Mouse (Mus musculus) cerebellum, adult 9-10 months (tissue): ENCODE measurements around the gene Nkd1.

Experiments
- DNase-seq: peaks from one replicate; pipeline ENCODE4 v3.0.0; 2022

Gene Nkd1

DNA sequence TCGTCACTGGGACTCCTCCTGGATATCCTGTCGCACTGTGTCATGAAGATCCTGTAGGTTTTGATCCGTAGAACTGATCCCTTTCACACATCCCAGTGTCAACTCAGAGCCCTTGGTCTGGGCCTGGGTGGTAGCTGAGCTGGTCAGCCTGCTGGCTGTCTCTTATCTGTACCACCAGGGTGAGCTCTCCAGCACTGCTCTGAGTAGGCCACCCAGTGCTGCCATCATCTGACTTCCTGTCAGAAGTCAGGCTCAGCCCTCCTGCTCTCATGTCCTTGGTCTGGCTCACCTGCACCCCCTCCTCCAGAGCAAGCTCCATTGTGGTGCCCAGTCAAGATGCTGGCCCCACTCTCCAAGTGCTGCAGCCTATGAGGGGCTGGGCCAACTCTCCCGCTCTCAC, 18.8 kb downstream of the Nkd1 start:
- DNase-seq = no peak

DNA sequence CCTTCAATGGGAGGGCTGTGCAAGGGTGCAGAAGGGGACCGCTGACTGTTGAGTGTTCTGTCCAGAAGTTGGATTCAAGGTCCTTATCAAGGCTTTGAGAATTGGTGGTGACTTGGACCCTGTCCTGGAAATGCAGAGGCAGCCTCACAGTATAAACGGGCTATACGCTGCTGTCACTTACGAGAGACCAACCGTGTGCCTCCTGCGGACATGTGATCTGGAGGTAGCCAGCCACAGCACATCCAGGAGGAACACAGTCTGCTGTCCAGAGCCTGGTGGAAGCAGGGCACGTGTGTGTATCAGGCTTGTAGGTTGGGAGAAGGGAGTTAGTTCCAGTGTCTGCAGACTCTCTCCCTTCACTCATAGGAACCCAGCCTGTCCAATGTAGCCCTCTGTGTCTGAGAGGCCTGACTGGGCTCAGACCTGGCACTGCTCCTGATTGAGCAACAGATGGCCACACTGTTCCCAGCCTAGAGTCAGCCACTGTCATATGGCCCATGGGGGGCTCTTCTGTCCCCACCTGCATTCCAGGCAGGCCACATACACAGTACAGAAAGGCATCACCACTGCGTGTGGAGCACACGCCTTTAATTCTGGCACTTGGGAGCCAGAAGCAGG, 21.6 kb downstream of the Nkd1 start:
- no peak for DNase-seq

DNA sequence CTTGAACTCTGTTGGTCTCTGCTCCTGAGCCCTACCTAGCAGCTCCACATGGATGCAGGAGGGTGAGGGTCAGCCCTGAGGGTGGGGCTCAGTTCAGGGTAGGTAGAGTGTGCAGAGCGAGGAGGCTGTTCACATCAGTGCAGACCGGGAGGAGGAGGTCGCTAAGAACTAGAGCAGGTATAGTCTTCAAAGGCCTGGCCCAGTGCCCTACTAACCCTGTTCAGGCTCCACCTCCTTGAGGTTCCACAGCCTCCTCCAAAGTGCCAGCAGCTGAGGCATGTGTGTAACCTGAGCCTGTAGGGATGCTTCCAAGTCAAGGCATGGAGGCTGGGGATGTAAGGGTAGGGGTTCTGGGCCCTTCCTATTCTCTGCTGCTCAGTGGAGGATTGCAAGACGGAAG, 23.5 kb downstream of the Nkd1 start:
- no peak for DNase-seq

DNA sequence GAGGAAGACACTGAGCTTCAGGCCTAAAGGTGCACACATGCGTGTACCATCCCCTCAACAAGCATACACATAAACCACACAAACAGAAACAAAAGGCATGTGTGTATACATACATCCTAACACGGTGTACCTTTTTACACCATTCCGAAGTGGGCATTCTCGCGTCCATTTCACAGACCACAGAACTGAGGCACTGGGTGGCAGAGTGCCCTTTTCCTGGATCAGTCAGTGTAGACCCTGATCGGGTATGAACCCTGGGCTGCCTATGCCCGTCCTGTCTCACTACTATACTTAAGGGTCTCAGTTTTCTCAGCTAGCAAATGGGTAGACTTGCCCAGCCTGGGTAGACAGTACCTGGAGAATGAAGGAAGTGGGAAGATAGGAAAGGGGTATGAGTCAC, 24.3 kb downstream of the Nkd1 start:
- DNase-seq = no peak

DNA sequence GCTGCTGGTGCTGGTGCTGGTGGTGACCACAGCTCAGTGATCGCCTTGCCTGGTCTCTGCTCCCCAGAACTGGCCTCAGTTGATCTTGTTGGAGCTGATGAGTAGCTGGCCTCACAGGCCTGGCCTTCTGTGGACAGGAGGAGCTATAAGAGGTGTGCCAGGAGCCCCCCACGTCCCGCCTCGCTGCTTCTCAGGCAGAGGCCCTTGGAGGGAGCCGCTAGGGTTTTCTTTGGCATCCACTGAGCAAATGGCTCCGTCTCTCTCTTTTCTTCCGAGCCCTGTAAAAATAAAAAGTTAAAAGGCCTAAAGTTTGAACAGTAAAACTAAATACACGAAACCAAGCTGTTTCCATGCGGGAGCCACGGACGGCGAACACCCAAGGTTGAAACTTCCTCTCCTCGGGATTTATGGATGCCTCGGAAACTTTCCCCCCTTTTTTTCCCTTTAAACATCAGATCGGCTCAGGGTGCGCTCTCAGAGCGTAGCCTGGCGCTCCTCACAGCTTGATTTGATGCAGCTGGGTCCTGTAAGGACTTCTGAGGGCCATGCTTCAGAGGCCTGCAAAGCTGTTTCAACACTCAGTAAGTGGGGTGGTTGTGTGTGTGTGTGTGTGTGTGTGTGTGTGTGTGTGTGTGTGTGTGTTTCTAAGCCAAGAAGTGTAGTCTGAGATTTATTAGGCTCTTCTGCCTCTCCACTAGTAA, 25.0 kb downstream of the Nkd1 start:
- no peak for DNase-seq

DNA sequence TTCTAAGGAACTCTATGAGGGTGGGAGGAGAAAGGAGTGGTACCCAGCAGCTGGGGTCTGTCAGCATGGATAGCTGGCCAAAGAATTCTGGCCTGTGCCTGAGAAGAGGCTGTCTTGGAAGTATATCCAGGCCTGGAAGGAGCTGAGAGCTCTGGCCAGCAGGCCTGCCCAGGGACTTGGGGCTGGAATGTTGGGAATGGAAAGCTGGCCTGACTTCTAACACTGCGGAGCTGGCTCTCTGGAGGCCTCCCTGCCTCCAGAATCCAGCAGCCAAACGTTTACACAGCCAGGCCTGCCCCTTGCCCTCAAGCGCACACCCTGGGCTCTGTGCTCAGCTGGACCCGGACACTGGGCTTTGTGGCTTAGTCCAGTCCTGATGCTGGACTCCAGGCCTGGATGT, 34.5 kb downstream of the Nkd1 start:
- DNase-seq = no peak

DNA sequence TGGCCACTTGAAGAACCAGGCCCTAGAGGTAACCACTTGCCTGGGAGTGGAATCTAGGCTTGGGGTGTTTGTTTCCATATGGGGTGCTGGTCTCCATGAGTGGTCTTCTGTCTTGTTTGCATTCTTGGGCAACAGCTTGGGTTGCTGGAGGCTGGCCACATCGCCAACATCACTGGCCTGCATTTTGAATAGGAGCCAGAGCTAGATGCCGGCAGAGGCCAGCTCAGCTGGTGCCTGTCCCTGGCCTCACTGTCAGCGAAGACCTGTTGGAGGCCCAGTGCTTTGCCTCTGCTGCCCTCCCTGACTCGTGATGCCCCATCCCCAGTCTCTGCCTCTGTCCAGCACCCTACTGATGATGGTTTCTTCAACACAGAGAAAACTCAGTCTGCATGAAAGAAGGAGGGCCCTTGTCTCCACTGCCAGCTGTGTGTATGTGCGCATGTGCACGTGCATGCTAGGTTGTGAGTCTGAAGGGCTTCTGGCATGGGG, 38.9 kb downstream of the Nkd1 start:
- no peak for DNase-seq

DNA sequence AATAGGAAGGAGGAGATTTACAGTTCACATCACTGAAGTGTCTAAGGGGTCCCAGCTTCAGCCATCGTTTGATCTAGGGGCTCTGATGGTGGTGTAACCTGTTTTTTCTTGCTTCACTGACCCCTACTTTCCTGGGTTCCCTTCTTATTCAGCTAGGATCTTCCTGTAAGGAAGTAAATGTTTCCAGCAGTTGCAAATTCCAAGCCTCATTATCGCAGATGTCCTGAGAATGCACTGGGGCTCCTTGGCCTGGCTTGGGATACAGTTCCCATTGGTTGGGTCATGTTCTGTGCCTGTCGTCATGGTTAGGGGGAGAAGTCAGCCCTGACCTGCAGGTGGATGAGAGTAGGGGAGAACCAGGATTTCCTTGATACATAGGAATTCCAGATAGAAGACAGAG, 40.2 kb downstream of the Nkd1 start:
- no peak for DNase-seq

DNA sequence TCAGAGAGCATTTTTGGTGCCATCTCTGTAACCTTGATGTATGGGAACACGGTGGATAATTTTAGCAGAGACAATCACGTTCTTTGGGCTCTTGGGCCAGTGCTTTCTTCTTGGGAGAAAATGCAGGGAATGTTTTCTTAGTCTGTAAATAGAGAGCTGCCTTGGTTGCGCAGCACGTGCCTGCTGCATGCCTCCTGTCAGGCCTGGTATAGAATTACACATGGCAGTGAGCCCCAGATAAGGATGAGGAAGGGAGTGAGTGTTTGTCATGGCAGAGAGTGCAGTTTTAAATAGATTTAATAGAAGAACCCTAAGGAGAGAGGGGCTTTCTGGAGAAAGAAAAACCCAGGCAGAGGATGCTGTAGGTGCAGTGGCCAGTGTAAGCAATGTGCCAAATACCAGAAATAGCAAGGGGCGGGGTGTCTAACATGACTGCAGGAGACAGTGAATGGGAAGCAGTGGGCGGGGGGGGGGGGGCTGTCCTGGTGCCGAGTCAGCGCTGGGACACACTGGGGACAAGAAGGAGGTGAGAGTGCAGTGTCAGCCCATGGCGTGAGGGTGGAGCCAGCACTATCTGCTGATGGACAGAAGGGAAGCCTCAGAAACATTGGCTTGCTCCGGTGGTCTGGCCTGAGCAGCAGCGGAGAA, 43.2 kb downstream of the Nkd1 start:
- no peak for DNase-seq

DNA sequence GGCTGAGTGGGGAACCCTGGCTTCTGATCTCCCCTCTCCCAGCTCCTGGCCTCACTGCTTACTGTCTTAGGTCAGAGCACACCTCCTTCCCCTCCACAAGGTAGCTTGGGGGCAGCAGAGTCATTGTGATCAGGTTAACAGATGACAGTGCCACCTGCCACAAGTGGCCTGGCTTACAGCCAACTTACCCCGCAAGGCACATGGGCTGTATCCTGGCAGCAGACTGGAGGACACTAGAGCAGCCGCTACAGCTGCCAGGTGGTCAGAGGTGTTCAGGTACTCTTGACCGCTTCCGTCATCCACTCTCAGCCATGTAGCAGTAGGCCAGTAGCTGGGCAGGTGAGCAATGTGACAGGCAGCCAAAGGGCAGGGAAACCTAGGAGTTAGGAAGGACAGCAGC, 45.0 kb downstream of the Nkd1 start:
- DNase-seq = peak; percentile 63

DNA sequence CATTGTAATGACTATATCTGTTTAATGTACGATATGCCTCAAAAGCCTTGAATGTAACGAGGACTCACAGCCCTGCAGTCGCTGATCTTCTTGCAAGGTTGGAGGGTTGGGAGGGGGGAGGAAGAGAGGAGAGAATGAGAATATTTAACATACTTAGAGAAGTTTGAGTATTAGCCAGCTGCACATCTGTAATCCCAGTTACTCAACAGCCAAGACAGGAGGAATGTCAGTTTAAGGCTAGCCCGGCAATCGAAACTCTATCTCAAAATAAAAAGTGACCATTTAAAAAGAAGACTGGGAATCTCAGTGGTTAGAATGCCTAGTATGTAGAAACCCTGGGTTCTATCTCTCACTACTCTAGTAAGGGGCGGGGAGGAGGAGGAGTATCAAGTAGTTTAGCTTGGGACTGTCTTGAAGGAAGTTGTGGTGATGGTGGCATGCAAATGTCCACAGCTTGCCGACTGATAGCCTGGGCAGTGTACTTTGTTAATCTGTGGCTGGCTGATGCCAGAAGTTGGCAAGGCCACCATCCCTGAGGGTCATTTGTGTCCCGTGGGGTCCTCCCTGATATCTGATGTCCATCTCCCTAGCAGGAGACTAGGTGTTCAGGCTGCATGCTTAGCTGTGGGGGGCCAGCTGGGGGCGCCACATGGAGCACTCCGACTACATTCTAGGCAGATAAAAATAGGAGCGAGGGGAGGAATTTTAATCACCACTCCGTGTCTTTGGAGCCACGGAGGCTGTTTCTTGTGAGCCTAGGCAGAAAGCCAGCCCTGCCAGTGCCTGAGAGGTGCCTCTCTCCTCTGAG, 46.4 kb downstream of the Nkd1 start:
- no peak for DNase-seq

DNA sequence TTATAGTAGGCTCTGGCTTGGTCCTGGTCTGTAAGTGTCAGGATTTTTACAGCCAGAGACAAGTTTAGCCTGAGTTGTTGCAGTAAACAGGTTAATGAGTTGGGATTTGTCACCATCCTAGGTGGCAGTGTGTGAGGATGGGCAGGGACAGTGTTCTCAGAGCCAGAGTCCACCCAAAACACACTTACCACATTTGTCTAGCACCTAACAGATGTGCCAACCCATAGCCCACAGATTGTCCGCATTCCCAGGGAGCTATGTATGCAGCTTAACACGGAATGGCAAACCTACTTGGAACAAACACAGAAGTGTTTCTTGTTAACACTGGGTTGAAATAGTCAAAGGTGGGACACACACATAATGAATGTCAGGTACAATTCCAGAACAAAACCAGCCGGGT, 47.1 kb downstream of the Nkd1 start:
- no peak for DNase-seq

DNA sequence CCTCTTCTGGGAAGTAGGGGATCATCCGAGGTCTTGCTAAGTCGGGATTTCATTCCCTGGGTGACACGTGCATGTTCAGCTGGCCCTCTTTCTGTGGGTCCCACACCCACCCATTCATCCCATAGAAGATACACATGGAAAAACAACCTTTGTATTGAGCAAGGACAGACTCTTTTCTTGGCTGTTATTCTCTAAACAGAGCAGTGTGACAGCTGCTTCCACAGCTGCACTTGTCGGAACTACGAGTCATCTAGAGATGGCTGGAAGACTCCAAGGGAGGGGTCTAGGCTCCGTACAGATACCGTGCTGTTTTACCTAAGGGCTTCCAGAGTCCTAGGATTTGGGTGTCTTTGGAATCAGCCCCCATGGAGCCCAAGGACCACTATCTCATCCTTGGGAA, 48.2 kb downstream of the Nkd1 start:
- DNase-seq = no peak

DNA sequence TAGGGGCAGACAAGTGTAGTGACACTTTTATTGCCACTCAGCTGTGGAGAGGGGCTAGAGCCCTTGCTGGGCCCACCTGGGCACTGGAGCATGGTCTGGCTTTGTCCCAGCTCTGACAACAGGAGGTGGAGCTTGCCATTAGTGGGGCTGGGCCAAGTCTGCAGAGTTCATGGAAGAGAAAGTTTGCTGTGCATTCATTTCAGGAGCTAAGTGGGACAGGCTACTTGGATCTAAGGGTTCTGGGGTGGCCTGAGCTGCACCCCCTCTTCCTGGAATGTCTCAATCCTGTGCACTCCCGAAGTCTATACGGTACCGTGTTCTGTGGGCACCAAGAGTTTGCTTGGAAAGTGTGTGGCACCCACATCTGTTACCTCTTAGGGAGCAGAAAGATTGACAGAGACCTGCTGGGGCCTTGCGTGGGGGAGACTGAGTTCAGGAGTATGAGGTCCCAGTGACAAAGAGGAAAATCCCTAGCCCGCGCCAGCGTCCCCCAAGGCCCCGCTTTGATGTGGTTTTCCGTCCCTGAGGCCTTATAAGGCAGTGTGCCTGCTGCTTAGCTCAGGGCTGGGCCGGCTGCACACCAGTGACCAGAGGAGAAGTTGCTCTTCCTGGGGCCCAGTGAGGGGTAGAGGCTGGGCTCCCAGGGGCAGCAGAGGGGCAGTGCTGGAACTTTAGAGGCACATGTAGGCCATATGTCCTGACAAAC, 49.3 kb downstream of the Nkd1 start:
- DNase-seq = no peak

DNA sequence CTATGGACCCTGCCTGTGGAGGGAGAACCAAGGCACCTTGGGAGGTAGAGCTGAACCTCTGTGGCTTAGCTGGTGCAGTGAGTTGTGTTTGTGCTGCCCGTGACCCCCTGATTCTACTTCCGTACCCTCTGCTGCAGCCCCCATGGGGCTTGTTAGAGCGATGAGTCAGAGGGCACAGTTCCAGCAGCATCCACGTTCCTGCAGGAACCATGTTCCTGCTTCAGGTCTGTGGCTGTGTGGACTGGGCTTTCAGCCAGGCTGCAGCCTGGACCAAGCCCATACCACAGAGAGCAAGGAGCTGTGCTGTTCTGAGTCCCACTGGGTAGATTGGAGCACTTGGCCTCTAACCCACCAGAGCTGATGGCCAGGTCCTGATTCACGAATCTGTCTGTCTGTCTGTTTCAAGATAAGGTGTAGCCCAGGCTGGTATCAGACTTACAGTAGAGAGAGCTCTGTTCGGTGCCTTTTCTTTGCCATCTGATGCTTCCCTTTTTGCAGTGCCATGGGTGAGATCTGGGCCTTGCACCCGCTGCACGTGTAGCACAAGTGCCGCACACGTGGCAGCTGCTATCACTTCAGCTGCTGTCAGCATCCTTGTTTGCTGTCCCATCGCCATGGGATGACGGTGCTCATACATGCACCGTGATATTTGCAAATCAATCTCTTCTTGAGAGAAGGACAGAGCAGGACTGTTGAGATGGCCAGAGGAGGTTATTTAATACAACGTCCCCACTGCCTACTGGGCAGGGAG, 50.5 kb downstream of the Nkd1 start:
- DNase-seq = peak; percentile 72

DNA sequence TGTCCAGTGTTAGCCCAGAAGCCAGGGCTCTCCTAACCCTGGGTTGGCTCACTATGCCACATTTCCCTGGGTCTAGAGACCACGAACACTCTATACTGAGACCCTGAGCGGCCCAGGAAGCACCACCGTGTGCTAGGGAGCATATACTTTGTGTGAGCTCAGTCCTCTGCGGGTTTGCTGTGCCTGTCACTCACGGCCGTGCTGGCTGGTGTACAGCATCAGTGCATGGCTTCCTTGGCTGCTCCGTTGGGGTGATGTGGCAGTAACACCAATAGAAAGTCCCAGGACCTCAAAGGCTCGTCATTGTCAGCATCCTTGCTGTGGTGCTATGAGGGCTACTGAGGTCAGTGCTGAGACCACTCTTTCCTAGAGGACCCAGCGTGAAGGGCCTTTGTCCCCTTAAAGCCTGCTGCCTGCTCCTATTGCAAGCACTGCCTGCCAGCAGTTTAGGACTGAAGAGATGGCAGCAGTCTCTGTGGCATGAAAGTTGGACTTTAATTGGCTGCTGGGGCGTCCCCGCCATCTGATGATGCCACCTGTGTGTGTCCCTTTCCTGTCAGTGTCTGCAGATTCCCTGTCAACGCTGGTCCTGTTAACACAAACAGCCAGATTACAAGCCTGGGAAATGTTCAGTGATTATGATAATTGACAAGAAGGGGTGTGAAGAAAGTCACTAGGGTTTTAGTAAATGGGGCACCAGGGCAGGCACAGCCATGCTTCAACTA, 51.2 kb downstream of the Nkd1 start:
- DNase-seq = no peak

DNA sequence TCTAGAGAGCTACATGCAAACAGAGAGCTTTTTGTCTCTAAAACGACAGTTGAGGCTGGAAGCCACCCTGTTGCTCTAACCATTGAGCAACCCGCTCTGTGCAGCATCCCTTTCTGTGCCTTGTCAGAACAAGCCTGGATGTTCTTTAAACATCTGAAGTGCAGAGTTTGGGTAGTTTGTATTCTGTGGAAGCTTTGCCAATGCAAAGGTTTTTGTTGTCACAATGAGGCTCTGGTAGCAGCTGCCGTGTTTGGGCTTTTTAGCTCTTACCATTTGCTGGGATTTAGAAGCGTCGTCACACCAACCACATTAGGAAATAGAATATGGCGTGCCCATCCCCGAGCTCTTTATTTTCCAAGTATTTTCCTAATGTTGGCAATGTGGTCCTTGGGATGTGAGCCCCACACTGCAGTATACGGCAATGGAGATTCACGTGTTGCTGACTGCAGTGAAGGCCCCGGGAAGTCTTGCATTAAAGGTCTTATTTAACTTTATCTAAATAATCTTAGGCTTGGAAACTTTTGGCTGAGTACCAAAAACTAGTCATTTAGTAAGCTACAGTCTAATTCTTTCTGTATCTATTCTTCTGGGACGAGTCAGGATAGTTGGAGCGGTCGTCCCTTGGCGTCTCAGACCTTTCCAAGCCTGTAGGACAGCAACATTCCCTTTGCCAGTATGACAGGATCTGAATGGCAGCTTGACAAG, 51.9 kb downstream of the Nkd1 start:
- no peak for DNase-seq

DNA sequence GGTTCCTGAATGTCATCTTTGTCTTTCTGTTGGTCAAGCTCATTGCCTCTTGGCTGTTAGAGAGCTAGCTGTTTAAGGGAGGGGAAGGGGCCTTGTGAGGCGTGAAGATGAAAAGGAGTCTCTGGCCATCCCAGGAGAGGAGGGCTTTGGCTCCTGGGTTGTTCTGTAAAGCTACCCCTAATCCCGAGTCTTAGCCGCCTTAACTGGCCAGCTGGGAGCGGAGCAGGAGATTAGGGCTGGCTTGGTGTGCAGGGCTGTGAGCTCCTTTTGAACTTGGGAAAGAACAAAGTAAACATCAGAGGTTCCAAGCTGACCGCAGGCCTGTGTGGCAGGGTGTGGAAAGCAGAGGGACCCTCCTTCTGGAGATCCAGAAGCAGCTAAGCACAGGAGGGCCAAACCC, 53.8 kb downstream of the Nkd1 start:
- no peak for DNase-seq

DNA sequence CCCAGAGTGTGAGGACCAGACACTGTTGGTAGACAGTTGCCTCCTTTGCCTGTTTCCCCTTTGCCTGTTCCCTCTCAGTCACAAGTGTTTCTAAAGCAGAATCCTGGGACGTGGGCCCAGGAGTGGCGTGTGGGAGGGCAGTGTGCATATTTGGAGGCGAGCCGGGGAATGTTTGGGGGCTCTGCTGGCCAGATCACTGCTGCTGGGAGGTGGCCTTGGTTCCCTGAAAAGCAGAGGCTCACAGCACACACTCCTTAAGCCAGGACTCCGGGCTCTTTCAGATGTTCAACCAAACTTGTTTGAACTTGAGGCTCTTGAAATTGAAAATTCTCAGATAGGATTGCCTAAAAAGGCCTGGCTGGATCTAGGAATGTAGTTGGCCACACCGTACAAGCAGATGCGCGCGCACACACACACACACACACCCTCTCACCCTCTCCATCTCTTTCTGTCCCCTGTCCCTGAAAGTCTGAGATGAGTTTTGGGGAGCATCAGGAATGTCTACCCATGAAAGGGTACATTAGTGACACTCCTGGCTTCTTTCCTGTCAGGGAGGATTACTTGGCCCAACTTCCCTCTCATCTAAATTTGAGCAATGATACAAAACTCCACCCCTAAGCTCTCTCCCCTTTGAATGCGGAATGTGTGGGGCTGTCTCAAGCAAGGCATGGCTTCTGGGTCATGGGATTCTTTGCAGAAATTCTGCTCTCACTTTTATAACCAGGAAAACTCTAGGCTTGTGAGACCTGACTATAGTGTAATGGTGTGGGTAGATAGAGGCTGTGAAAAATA, 55.4 kb downstream of the Nkd1 start:
- no peak for DNase-seq

DNA sequence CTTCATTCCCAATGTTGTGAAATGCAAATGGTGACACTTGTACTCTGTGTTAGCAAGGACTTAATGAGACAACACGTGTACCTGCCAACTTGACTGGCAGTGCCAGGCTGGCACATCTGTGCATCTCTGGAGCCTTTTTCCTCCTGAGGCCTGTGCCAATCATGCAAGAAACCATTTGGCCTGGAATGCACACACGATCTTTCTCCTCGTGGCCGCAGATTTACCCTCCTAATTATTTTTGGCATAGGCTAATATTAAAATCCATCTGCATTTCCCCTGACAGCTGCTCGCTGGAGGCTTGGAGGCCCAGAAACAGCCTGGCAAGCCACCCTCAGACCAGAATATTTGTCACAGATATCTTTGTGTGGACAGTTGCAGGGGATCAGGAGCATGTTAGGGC, 56.5 kb downstream of the Nkd1 start:
- no peak for DNase-seq
